Mouse (Mus musculus) right cerebral cortex, adult 2 months (tissue): ENCODE measurements around the gene Lrrtm1.

Experiments used
- DNase-seq, 2 experiments: peaks; one replicate each; pipeline ENCODE4 v3.0.0; 2021 to 2022; ENCODE audit warnings: low spot score in 2 of 2

Lrrtm1 gene

DNA sequence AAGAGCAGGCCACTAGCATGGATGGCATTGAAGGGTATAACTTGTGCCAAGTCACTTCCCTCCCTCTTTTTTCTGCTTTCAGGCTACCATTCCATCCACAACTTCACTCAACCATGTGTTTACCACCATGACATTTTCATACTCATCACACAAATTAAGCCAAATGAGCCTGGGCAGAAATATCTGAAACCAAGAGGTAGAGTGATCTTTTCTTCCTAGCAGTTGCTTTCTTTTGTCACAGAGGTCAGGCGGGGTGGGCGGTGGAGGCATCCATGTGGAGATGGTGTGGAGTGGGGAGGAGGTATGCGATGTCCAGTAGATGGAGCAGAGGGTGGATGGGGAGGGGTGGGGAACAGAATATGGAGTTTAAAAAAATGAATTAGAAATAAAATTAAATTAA lies 64.3 kb downstream of the Lrrtm1 start:
- no peak for DNase-seq
